Mouse (Mus musculus) liver, postnatal 0 days (tissue): Measurements from ENCODE around the gene Krt80.

Source experiments
- CTCF ChIP-seq: sonication (generic); IDR thresholded peaks from 2 replicates; pipeline ENCODE4 v1.5.1; 2016; ENCODE audit warnings: antibody characterized with exemption, low read depth
- EP300 ChIP-seq: IDR thresholded peaks from 2 replicates; pipeline ENCODE4 v1.6.1; 2016; ENCODE audit warnings: antibody characterized with exemption, low read depth, mild to moderate bottlenecking

- TF ChIP-seq EP300 (no peak), CTCF (peak; percentile 93)
Observed at GRCm38 (mm10) chr15:101327282-101327681, 42.7 kb downstream of the Krt80 start.
